Mouse (Mus musculus): ENCODE results near the gene Fancl. TPM values are rescaled to one million over a fixed set of nuclear protein-coding genes. Genes with fewer than 3 reads are reported as not detected.
A peak's percentile ranks its signal among the peaks of the same experiment; 100 is the strongest.
"Not testable (repeated sequence)": the region's sequence is repeated elsewhere in the genome, so short reads cannot be mapped to it uniquely, and the experiment has no call there.

Gene Fancl
- polyA plus RNA-seq (2012; ENCODE audit: insufficient read depth, low replicate concordance), result 0.41 TPM in 1 of 2 replicates, not detected in the other

DNA sequence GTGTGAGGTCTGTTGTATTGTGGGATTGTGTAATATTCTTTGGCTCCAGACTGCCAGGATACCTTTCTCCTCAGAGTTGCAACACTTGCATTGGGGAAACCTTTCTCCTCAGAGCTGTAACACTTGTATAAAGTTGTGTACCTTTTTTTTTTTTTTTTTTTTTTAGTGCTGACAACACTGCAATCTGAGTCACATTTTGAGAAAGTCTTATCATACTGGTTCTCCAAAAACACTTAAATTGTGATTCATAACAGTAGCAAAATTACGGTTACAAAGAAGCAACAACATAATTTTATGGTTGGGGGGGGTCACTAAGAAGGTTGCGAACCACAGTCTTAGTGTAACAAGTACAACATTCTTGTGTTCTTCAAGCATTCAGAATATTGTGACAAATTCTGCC is at the start of gene Fancl:
Gene Fancl, plus strand, starts transcription at position 165 of the 400 bp plus-strand sequence.
- no peak for TF ChIP-seq GATA1 (IDR thresholded peaks at IDR 0.05; ENCODE audit: borderline replicate concordance, low read length)
- no peak for TF ChIP-seq FLI1 (IDR thresholded peaks at IDR 0.05; ENCODE audit: low read length)

GRCm38 (mm10) chr11:26336848-26337247 is 49.1 kb upstream of the Fancl start:
- Histone ChIP-seq H3K4me3 (replicated peaks) (no peak overlapping the region), H3K36me3 (replicated peaks; ENCODE audit: low read length) (no peaks in the 10 kb centered on the region), H3K4me1 (no peaks in the 10 kb centered on the region)

More for the DNA sequence above, at the start of gene Fancl:
- peaks cover 12% of the 10 kb centered on the region for H3K4me1 ChIP-seq
- peak within 1 kb of the TSS; percentile 98 for H3K4me3 ChIP-seq (replicated peaks)
- peaks cover 3% of the 10 kb centered on the region for H3K27me3 ChIP-seq (replicated peaks)
- H3K9me3 ChIP-seq, result no peaks in the 10 kb centered on the region
- no peaks in the 10 kb centered on the region for H3K36me3 ChIP-seq (replicated peaks; ENCODE audit: low read length)

GRCm38 (mm10) chr11:26370176-26370575 is 15.8 kb upstream of the Fancl start:
- H3K4me1 ChIP-seq; H3K27me3 ChIP-seq (replicated peaks); H3K9me3 ChIP-seq; H3K4me3 ChIP-seq (replicated peaks); H3K36me3 ChIP-seq (replicated peaks; ENCODE audit: low read length): not testable (repeated sequence)

More at GRCm38 (mm10) chr11:26336848-26337247, 49.1 kb upstream of the Fancl start:
- TF ChIP-seq GATA1 (IDR thresholded peaks at IDR 0.05; ENCODE audit: borderline replicate concordance, low read length) (no peak), FLI1 (IDR thresholded peaks at IDR 0.05; ENCODE audit: low read length) (no peak)
- Histone ChIP-seq H3K9me3 (no peaks in the 10 kb centered on the region), H3K27me3 (replicated peaks) (no peaks in the 10 kb centered on the region)

GRCm38 (mm10) chr11:26371980-26372379 is 14.0 kb upstream of the Fancl start:
- H3K4me1 ChIP-seq; H3K36me3 ChIP-seq (replicated peaks; ENCODE audit: low read length); H3K27me3 ChIP-seq (replicated peaks); H3K4me3 ChIP-seq (replicated peaks): not testable (repeated sequence)
- H3K9me3 ChIP-seq, result peaks cover 11% of the 10 kb centered on the region; the same call in 1 of the 2 replicates

GRCm38 (mm10) chr11:26374132-26374531 is 11.8 kb upstream of the Fancl start:
- TF ChIP-seq FLI1 (IDR thresholded peaks at IDR 0.05; ENCODE audit: low read length) (no peak), GATA1 (IDR thresholded peaks at IDR 0.05; ENCODE audit: borderline replicate concordance, low read length) (no peak)
- Histone ChIP-seq H3K27me3 (replicated peaks) (no peaks in the 10 kb centered on the region), H3K9me3 (peaks cover 7% of the 10 kb centered on the region; the same call in 1 of the 2 replicates), H3K4me1 (peaks cover 8% of the 10 kb centered on the region), H3K4me3 (replicated peaks) (no peak overlapping the region), H3K36me3 (replicated peaks; ENCODE audit: low read length) (no peaks in the 10 kb centered on the region)

GRCm38 (mm10) chr11:26378074-26378473 is 7.9 kb upstream of the Fancl start:
- Histone ChIP-seq H3K27me3 (replicated peaks) (no peaks in the 10 kb centered on the region), H3K4me1 (peaks cover 8% of the 10 kb centered on the region), H3K4me3 (replicated peaks) (no peak overlapping the region), H3K36me3 (replicated peaks; ENCODE audit: low read length) (no peaks in the 10 kb centered on the region), H3K9me3 (peaks cover 4% of the 10 kb centered on the region; the same call in 1 of the 2 replicates)
- no peak for TF ChIP-seq GATA1 (IDR thresholded peaks at IDR 0.05; ENCODE audit: borderline replicate concordance, low read length)
- TF ChIP-seq FLI1 (IDR thresholded peaks at IDR 0.05; ENCODE audit: low read length), result no peak

GRCm38 (mm10) chr11:26381499-26381898 is 4.4 kb upstream of the Fancl start:
- peaks cover 3% of the 10 kb centered on the region for H3K27me3 ChIP-seq (replicated peaks)
- no peak overlapping the region for H3K4me3 ChIP-seq (replicated peaks)
- TF ChIP-seq FLI1 (IDR thresholded peaks at IDR 0.05; ENCODE audit: low read length) (no peak), GATA1 (IDR thresholded peaks at IDR 0.05; ENCODE audit: borderline replicate concordance, low read length) (no peak)
- H3K36me3 ChIP-seq (replicated peaks; ENCODE audit: low read length), result no peaks in the 10 kb centered on the region
- H3K4me1 ChIP-seq, result no peaks in the 10 kb centered on the region
- no peaks in the 10 kb centered on the region for H3K9me3 ChIP-seq

DNA sequence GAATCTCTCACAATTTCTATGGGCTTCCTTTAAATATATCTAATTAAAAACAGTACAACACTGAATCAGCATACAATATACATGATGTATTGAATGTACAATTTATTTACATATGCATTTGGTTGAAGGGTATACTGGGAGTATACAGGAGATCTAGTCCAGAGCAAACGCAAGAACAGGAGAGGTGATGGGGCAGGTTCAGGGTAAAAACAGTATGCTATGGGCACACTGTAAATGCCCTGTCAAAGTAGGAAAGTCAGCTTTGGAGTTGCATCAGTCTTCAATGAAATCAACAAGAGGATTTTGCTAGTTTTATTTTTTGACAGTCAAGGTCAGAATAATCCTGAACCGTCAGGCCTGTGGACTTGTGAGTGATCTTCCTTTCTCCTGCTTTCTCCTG is 743 bp downstream of the Fancl start:
- Histone ChIP-seq H3K36me3 (replicated peaks; ENCODE audit: low read length) (no peaks in the 10 kb centered on the region), H3K4me1 (peaks cover 12% of the 10 kb centered on the region), H3K9me3 (no peaks in the 10 kb centered on the region), H3K4me3 (replicated peaks) (peak overlapping the region; percentile 98), H3K27me3 (replicated peaks) (peaks cover 3% of the 10 kb centered on the region)
- TF ChIP-seq GATA1 (IDR thresholded peaks at IDR 0.05; ENCODE audit: borderline replicate concordance, low read length), result no peak
- no peak for TF ChIP-seq FLI1 (IDR thresholded peaks at IDR 0.05; ENCODE audit: low read length)

- Histone ChIP-seq H3K36me3 (replicated peaks; ENCODE audit: low read length) (no peaks in the 10 kb centered on the region), H3K9me3 (no peaks in the 10 kb centered on the region), H3K27me3 (replicated peaks) (peaks cover 3% of the 10 kb centered on the region), H3K4me1 (peaks cover 12% of the 10 kb centered on the region), H3K4me3 (replicated peaks) (peak overlapping the region; percentile 98)
- TF ChIP-seq FLI1 (IDR thresholded peaks at IDR 0.05; ENCODE audit: low read length), result 0 out of 2 replicates have a peak, but pooled peaks have one; percentile 62
- no peak for TF ChIP-seq GATA1 (IDR thresholded peaks at IDR 0.05; ENCODE audit: borderline replicate concordance, low read length)
These were observed 1.2 kb downstream of the Fancl start for GRCm38 (mm10) chr11:26387087-26387611.

DNA sequence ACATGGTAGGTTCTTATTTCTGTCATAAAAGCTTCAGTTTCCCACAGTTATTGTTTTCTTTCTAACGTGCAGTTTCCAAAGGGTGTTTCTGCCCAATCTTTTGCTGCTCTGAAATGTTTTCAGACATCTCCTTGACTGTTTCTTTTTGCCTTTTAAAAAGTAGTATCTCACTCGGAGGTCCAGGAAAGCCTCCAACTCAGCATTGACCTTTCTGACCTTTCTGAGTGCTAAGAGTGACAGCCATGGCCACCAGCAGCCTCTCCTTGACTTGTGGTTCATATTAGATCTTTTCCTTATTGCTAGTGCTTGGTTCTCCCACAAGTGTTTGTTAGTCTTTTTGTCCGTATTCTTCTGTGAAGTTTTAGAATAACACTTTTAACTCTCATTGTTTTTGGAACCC is 9.6 kb downstream of the Fancl start:
- H3K4me3 ChIP-seq (replicated peaks), result no peak overlapping the region
- no peaks in the 10 kb centered on the region for H3K27me3 ChIP-seq (replicated peaks)
- H3K9me3 ChIP-seq, result no peaks in the 10 kb centered on the region
- no peaks in the 10 kb centered on the region for H3K4me1 ChIP-seq
- no peaks in the 10 kb centered on the region for H3K36me3 ChIP-seq (replicated peaks; ENCODE audit: low read length)
- TF ChIP-seq FLI1 (IDR thresholded peaks at IDR 0.05; ENCODE audit: low read length), result no peak
- no peak for TF ChIP-seq GATA1 (IDR thresholded peaks at IDR 0.05; ENCODE audit: borderline replicate concordance, low read length)

- Histone ChIP-seq H3K27me3 (replicated peaks) (no peaks in the 10 kb centered on the region), H3K9me3 (no peaks in the 10 kb centered on the region), H3K36me3 (replicated peaks; ENCODE audit: low read length) (peaks cover 20% of the 10 kb centered on the region), H3K4me3 (replicated peaks) (no peak overlapping the region), H3K4me1 (peaks cover 7% of the 10 kb centered on the region; the same call in 1 of the 2 replicates)
- TF ChIP-seq GATA1 (IDR thresholded peaks at IDR 0.05; ENCODE audit: borderline replicate concordance, low read length), result no peak
- no peak for TF ChIP-seq FLI1 (IDR thresholded peaks at IDR 0.05; ENCODE audit: low read length)
These were observed 27.0 kb downstream of the Fancl start for GRCm38 (mm10) chr11:26412972-26413371.
